In the genomic region with DNA sequence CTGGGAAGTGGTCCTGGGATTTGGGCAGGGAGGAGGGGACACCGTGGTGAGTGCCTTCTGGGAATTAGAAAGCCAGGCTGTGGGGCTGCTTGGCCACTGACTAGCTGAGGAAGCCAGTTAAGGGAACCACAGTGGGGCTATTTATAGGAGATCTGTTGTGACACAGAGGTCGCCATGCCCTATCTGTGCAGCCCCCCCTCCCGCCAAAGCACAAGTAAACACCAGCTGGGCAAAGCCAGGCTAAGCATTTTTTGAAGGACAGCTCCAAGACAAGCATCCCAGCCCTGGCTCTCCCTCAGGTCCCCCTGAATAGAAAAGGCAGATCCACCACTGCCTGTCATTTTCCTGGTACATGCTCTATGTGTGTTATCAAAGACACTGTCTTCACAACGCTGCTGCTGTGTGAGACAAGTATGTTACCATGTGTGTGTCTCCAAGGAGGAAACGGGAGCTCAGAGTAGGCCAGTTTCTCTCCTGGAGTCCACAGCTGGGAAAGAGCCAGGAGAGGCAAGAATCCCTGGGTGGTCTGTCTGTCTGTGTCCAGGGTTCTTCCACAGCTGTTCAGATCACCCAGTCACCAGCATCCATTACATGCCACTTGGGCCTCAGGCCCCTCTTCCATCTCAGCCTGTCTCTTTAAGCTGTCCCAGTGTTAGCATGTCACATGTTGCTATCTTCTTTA, we compare ENCODE assay signal across 9 mouse cellular contexts. TPM values are rescaled to one million over a fixed set of nuclear protein-coding genes. Genes with fewer than 3 reads are reported as not detected.
A peak's percentile ranks its signal among the peaks of the same experiment; 100 is the strongest.
DNase-seq lines count a peak whose midpoint lies in the region; ATAC-seq and TF ChIP-seq lines count a peak whose summit lies in the region.
"Had no signal": no experiment of that assay in that cellular context is flagged by ENCODE, and none has a peak within 500 bp of the region (broad histone marks: within the 10 kb centered on the region; RNA-seq: fewer than 3 reads in every experiment).

No protein-coding gene starts in this region.

- no peak for ATAC-seq in intestine, embryonic 16.5 days
- no peak for ATAC-seq in stomach, embryonic 15.5 days (ENCODE audit: insufficient read depth, low FRiP score, low read depth)
- ATAC-seq in midbrain, embryonic 11.5 days (ENCODE audit: low FRiP score) = no peak

- H3K4me1 ChIP-seq in spleen, adult 2 months (ENCODE audit: control insufficient read depth, insufficient read depth, insufficient read length) = peaks cover 27% of the 10 kb centered on the region; the same call in 1 of the 2 replicates
- peaks cover 14% of the 10 kb centered on the region for H3K4me1 ChIP-seq in intestine, embryonic 16.5 days (ENCODE audit: control insufficient read depth, insufficient read depth, low read length)
- peaks cover 13% of the 10 kb centered on the region; the same call in 1 of the 2 replicates for H3K4me1 ChIP-seq in stomach, embryonic 15.5 days
- peaks cover 5% of the 10 kb centered on the region for H3K4me1 ChIP-seq in midbrain, embryonic 11.5 days (ENCODE audit: control insufficient read depth, insufficient read depth, low read length)

- TF ChIP-seq POLR2A in spleen, adult 2 months (IDR thresholded peaks at IDR 0.05; ENCODE audit: low read depth, low read length) = no peak

- no peak overlapping the region for H3K4me3 ChIP-seq in spleen, adult 2 months (ENCODE audit: extremely low read depth, insufficient read depth, insufficient read length)
- no peak overlapping the region for H3K4me3 ChIP-seq in intestine, embryonic 16.5 days (ENCODE audit: low read length)
- no peak overlapping the region for H3K4me3 ChIP-seq in stomach, embryonic 15.5 days (replicated peaks)
- no peak overlapping the region for H3K4me3 ChIP-seq in midbrain, embryonic 11.5 days (ENCODE audit: low read depth, low read length)

- peak; percentile 39 for DNase-seq in cerebellum, adult 11-12 months
- no peak for DNase-seq in cerebellum, adult 11 months
- no peak for DNase-seq in spleen, adult 2 months (ENCODE audit: low read depth in 1 of 2, low spot score in 2 of 2)
- no peak for DNase-seq in spleen, adult 12 weeks (ENCODE audit: low spot score)
- no peak for DNase-seq in midbrain, embryonic 11.5 days (ENCODE audit: low spot score, missing footprints)
- no peak for DNase-seq in frontal cortex, postnatal 25 days (ENCODE audit: low spot score in 2 of 2)

- no peaks in the 10 kb centered on the region for H3K36me3 ChIP-seq in spleen, adult 2 months (ENCODE audit: control insufficient read depth, insufficient read depth, low read length)
- H3K36me3 ChIP-seq in intestine, embryonic 16.5 days (ENCODE audit: control insufficient read depth, insufficient read depth, low read length) = no peaks in the 10 kb centered on the region
- H3K36me3 ChIP-seq in stomach, embryonic 15.5 days = no peaks in the 10 kb centered on the region
- H3K36me3 ChIP-seq in midbrain, embryonic 11.5 days (ENCODE audit: control insufficient read depth, insufficient read depth, low read length) = no peaks in the 10 kb centered on the region

- no peak overlapping the region for H3K4me2 ChIP-seq in intestine, embryonic 16.5 days (ENCODE audit: low read depth, low read length)
- no peak overlapping the region for H3K4me2 ChIP-seq in stomach, embryonic 15.5 days
- no peak overlapping the region for H3K4me2 ChIP-seq in midbrain, embryonic 11.5 days

- H3K27me3 ChIP-seq in spleen, adult 2 months (ENCODE audit: control insufficient read depth, insufficient read depth, low read length) = no peaks in the 10 kb centered on the region
- no peaks in the 10 kb centered on the region for H3K27me3 ChIP-seq in intestine, embryonic 16.5 days (replicated peaks; ENCODE audit: control insufficient read depth, insufficient read depth, low read length)
- no peaks in the 10 kb centered on the region for H3K27me3 ChIP-seq in stomach, embryonic 15.5 days (replicated peaks)
- H3K27me3 ChIP-seq in midbrain, embryonic 11.5 days (ENCODE audit: control insufficient read depth, insufficient read depth, low read length) = no peaks in the 10 kb centered on the region; the same call in 1 of the 2 replicates

- 0 out of 2 replicates have a peak overlapping the region, but pooled peaks have one; percentile 9 for H3K9ac ChIP-seq in intestine, embryonic 16.5 days (ENCODE audit: low read depth, low read length)
- H3K9ac ChIP-seq in stomach, embryonic 15.5 days = no peak overlapping the region
- no peak overlapping the region for H3K9ac ChIP-seq in midbrain, embryonic 11.5 days (ENCODE audit: low read length)

- TF ChIP-seq CTCF in spleen, adult 2 months (IDR thresholded peaks at IDR 0.05; ENCODE audit: extremely low read depth, insufficient read depth, insufficient read length, insufficient replicate concordance) = no peak

- H3K27ac ChIP-seq in spleen, adult 2 months (ENCODE audit: insufficient read depth, low read length) = peak overlapping the region; percentile 12; the same call in 1 of the 2 replicates
- H3K27ac ChIP-seq in intestine, embryonic 16.5 days (ENCODE audit: low read length) = peak overlapping the region; percentile 58
- peak overlapping the region; percentile 69 for H3K27ac ChIP-seq in stomach, embryonic 15.5 days
- H3K27ac ChIP-seq in midbrain, embryonic 11.5 days (ENCODE audit: low read depth, low read length) = no peak overlapping the region

- WGBS in spleen, adult 2 months = 40% methylated on average over 5 of the region's 5 CpGs
- WGBS in intestine, embryonic 16.5 days = 47% methylated on average over 5 of the region's 5 CpGs
- 29% methylated on average over 5 of the region's 5 CpGs for WGBS in stomach, embryonic 15.5 days
- 63% methylated on average over 5 of the region's 5 CpGs for WGBS in midbrain, embryonic 11.5 days

- no peaks in the 10 kb centered on the region for H3K9me3 ChIP-seq in intestine, embryonic 16.5 days (ENCODE audit: control insufficient read depth, low read length)
- H3K9me3 ChIP-seq in stomach, embryonic 15.5 days = no peaks in the 10 kb centered on the region
- no peaks in the 10 kb centered on the region for H3K9me3 ChIP-seq in midbrain, embryonic 11.5 days (ENCODE audit: control insufficient read depth, low read length)

RNA-seq across cellular contexts. Expression of a gene that starts 5.9 kb away (rescaled TPM):
- polyA plus RNA-seq in spleen, adult 2 months (2012; rRNA removed) = 50.3 and 63.8 TPM in 2 replicates
- 8.6 and 10.0 TPM in 2 replicates for polyA plus RNA-seq in intestine, embryonic 16.5 days (2015; fragmentation: Nextera tagmentation; extraction: Ambion mirVana)
- 10.6 and 11.2 TPM in 2 replicates for polyA plus RNA-seq in stomach, embryonic 15.5 days (2015; fragmentation: Nextera tagmentation; extraction: Ambion mirVana)
- polyA plus RNA-seq in midbrain, embryonic 11.5 days (2014; fragmentation: Nextera tagmentation; extraction: Ambion mirVana) = 1.3 TPM in 2 replicates

RNA-seq across cellular contexts. Expression of a gene that starts 24.2 kb away (rescaled TPM):
- 5.6 and 6.5 TPM in 2 replicates for polyA plus RNA-seq in spleen, adult 2 months (2012; rRNA removed)
- polyA plus RNA-seq in intestine, embryonic 16.5 days (2015; fragmentation: Nextera tagmentation; extraction: Ambion mirVana) = 2.3 and 2.8 TPM in 2 replicates
- polyA plus RNA-seq in stomach, embryonic 15.5 days (2015; fragmentation: Nextera tagmentation; extraction: Ambion mirVana) = 6.0 and 7.3 TPM in 2 replicates
- polyA plus RNA-seq in midbrain, embryonic 11.5 days (2014; fragmentation: Nextera tagmentation; extraction: Ambion mirVana) = 3.6 and 4.5 TPM in 2 replicates

RNA-seq across cellular contexts. Expression of a gene that starts 35.9 kb away (rescaled TPM):
- polyA plus RNA-seq in spleen, adult 2 months (2012; rRNA removed) = 24.5 and 29.4 TPM in 2 replicates
- polyA plus RNA-seq in intestine, embryonic 16.5 days (2015; fragmentation: Nextera tagmentation; extraction: Ambion mirVana) = 58.3 and 67.1 TPM in 2 replicates
- 66.0 and 66.4 TPM in 2 replicates for polyA plus RNA-seq in stomach, embryonic 15.5 days (2015; fragmentation: Nextera tagmentation; extraction: Ambion mirVana)
- polyA plus RNA-seq in midbrain, embryonic 11.5 days (2014; fragmentation: Nextera tagmentation; extraction: Ambion mirVana) = 57.9 and 67.4 TPM in 2 replicates

RNA-seq across cellular contexts. Expression of a gene that starts 44.8 kb away (rescaled TPM):
- polyA plus RNA-seq in spleen, adult 2 months (2012; rRNA removed) = 0.12 and 0.25 TPM in 2 replicates
- 3.6 and 4.4 TPM in 2 replicates for polyA plus RNA-seq in intestine, embryonic 16.5 days (2015; fragmentation: Nextera tagmentation; extraction: Ambion mirVana)
- polyA plus RNA-seq in stomach, embryonic 15.5 days (2015; fragmentation: Nextera tagmentation; extraction: Ambion mirVana) = 9.5 and 11.6 TPM in 2 replicates
- 0.33 TPM in 1 of 2 replicates, not detected in the other for polyA plus RNA-seq in midbrain, embryonic 11.5 days (2014; fragmentation: Nextera tagmentation; extraction: Ambion mirVana)
- polyA plus RNA-seq: large intestine, adult 2 months had no signal
